Mouse (Mus musculus) G1E-ER4 (cell line): ENCODE measurements around the gene Gm28576. TPM values are rescaled to one million over a fixed set of nuclear protein-coding genes. Genes with fewer than 3 reads are reported as not detected.
"Not testable (repeated sequence)": the region's sequence is repeated elsewhere in the genome, so short reads cannot be mapped to it uniquely, and the experiment has no call there.

Source experiments
- GATA1 ChIP-seq: IDR thresholded peaks from one replicate; pipeline ENCODE4 v1.8.0; 2012; ENCODE audit warnings: low read length, inconsistent platforms
- polyA plus RNA-seq: library from polyadenylated mRNA; stranded (reverse); fragments of >175 nt; gene quantifications from 2 replicates; pipeline ENCODE4 v1.2.3, GENCODE M21; 2012

The Gm28576 gene
- polyA plus RNA-seq: not detected in 2 replicates

DNA sequence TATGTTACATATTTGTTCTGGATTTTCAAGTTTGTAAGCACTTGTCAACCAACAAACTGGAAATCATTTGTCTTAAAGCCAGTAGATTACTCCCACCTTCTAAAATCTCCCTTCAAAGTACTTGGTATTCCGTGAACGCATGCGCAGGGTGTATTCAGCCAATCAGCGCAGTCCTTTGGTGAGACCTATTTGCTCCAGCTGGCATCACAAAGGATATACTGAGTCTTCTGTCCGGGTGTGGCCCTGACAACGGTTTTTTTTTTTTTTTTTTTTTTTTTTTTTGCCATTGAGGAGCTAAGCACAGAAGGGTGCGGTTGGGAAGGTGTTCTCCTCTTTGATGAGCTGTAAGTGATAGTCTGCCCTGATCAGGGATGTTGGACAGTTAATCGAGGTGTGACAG lies at the start of gene Gm28576:
Gm28576 (plus strand) TSS at position 301 of the 400 bp plus-strand sequence.
- TF ChIP-seq GATA1: not testable (repeated sequence)

Other genes starting within 250 kb of the Gm28576 start
- gene Gm20826, start 84.5 kb upstream of the Gm28576 start, polyA plus RNA-seq: not detected in 2 replicates